Mouse (Mus musculus) urinary bladder, postnatal 14 days (tissue): Measurements from ENCODE around the gene Olfr1115.
"Not testable (repeated sequence)": the region's sequence is repeated elsewhere in the genome, so short reads cannot be mapped to it uniquely, and the experiment has no call there.

ENCODE experiments used
- DNase-seq: peaks from one replicate; pipeline ENCODE4 v3.0.0; 2021; ENCODE audit warnings: low spot score

The Olfr1115 gene

DNA sequence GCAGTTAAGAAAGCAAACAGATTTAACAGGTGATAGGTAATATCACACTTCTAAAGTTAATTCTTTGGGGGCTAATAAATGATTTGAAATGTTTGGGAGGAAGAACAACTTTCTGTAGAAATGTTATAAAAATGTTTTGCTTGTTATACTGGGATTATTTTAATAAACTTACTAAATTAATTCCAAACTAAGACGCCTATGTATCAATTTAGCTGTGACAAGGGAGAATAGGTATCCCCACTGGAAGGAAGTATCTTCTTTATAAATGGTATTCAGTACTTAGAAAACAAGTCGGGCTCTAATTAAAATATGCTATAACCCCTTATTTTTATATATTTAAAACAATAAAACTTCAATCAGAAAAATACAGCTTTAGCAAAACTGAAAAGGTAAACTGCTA is at the start of gene Olfr1115:
Gene Olfr1115, plus strand, starts transcription at position 301 of the 400 bp plus-strand sequence.
- DNase-seq = no peak

DNA sequence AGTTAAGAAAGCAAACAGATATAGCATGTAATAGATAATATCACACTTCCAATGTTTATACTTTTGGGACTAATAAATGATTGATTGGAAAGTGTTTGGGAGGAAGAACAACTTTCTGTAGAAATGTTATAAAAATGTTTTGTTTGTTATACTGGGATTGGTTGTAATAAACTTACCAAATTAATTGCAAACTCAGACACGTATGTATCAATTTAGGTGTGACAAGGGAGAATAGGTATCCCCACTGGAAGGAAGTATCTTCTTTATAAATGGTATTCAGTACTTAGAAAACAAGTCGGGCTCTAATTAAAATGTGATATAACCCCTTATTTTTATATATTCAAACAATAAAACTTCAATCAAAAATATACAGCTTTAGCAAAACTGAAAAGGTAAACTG is 39.1 kb upstream of the Olfr1115 start, which contains the start of gene Olfr1113:
Gene Olfr1113, plus strand, starts transcription at position 301 of the 400 bp plus-strand sequence.
- no peak for DNase-seq

DNA sequence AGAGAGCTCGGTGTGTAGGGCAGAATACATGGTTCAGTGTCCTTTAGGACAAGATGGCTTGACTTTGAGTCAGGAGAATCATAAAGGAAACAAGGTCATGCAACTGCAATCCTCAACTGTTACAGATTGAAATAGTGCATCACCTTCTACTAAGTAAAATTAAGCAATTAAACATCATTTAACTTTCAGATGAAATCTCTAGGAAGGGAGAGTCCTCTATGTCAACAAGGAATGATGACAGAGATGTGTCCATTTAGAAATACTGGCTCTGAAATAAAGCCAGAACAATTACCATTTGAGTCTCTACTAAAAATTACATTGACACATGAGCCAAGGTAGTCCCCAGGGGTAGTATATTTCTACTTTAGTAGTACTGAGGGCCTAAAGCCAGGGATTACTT is 19.4 kb downstream of the Olfr1115 start, which contains the start of gene Olfr1116:
Gene Olfr1116, plus strand, starts transcription at position 301 of the 400 bp plus-strand sequence.
- no peak for DNase-seq

DNA sequence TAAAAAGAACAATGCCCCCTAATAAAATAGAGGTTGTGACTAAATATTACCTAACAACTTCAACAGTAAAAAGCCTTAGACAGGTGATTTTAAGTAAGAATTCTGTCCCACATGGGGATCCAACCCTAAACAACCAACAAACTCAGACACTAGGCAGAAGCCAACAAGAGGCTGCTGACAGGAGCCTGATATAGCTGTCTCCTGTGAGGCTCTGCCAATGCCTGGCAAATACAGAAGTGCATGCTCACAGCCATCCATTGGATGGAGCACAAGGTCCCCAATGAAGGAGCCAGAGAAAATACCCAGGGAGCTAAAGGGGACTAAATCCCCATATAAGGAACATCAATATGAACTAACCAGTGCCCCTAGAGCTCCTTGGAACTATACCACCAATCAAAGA is 46.2 kb downstream of the Olfr1115 start:
- not testable (repeated sequence) for DNase-seq
